Mouse (Mus musculus): ENCODE measurements around the gene Actn1. TPM values are rescaled to one million over a fixed set of nuclear protein-coding genes. Genes with fewer than 3 reads are reported as not detected.
"Not testable (repeated sequence)": the region's sequence is repeated elsewhere in the genome, so short reads cannot be mapped to it uniquely, and the experiment has no call there.

Actn1 gene
- 5.5 and 7.3 TPM in 2 replicates for polyA plus RNA-seq (2015; fragmentation: Nextera tagmentation; extraction: Ambion mirVana)

DNA sequence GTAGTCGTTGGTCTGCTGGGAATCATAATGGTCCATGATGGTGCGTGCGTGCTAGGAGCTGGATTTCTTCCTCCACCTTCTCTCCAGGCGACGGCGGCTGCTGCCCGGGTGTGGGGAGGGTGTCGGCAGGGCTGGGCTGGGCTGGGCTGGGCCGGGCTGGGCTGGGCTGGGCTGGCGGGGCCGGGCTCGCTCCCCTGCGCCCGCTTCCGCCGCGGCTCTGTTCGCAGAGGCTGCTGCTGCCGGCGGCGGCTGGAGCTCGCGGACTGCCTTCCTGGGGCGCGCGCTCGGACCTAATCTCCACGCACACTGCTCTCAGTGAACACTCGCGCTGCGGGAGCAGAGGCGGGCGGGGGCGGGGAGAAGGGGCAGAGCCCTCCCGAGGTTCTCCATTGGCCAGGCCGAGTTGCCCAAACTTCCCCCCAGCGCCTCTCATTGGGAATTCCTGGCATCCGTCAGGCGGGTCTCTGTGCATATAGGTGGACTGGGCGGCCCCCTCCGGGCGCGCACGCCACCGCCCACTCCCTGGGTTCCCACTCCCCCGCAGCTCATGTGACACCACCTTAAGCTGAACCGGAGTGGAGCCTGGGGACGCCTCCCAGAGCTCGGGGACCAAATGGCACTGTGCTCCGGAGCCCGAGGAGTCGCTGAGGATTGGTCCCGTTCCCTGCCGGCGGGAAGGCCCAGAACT lies at the start of gene Actn1:
TSS of gene Actn1 (minus strand) at position 316 of the 688 bp plus-strand sequence.
- peak within 1 kb of the TSS; percentile 93 for H3K4me2 ChIP-seq (replicated peaks)
- peaks cover 17% of the 10 kb centered on the region for H3K4me1 ChIP-seq (replicated peaks)
- H3K36me3 ChIP-seq = no peaks in the 10 kb centered on the region
- peak; percentile 95 for ATAC-seq
- H3K4me3 ChIP-seq (replicated peaks) = peak within 1 kb of the TSS; percentile 80
- H3K9me3 ChIP-seq = no peaks in the 10 kb centered on the region
- peaks cover 4% of the 10 kb centered on the region; the same call in 1 of the 2 replicates for H3K27me3 ChIP-seq
- peak within 1 kb of the TSS; percentile 84 for H3K27ac ChIP-seq
- under 1% methylated on average over 36 of the region's 55 CpGs for WGBS
- peak within 1 kb of the TSS; percentile 80 for H3K9ac ChIP-seq (replicated peaks)

GRCm38 (mm10) chr12:80307556-80307955 lies 47.4 kb upstream of the Actn1 start:
- Histone ChIP-seq H3K4me2 (replicated peaks) (no peak overlapping the region), H3K4me1 (replicated peaks) (no peaks in the 10 kb centered on the region), H3K4me3 (replicated peaks) (no peak overlapping the region), H3K9me3 (no peaks in the 10 kb centered on the region), H3K27me3 (no peaks in the 10 kb centered on the region), H3K27ac (no peak overlapping the region), H3K36me3 (no peaks in the 10 kb centered on the region), H3K9ac (replicated peaks) (no peak overlapping the region)
- no peak for ATAC-seq
- WGBS = 92% methylated on average over 3 of the region's 3 CpGs

DNA sequence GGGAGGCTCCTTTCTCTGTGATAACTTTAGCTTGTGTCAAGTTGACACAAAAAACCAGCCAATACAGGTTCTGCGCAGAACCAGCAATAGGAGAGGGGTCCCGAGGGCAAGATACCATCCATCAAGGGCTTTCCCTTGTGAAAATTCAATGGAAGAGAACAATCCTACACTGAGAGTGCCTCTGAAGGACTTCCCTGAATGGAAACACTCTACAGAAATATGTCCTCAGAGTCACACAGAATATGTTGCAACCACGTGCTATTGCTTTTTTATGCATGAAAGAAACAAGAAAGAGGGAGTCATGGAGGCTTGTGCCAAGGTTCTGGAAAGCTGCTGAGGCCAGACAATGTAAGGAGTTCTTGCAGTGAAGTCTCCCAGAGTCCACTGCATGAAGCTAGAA lies 44.3 kb upstream of the Actn1 start:
- WGBS = 90% methylated on average over 3 of the region's 3 CpGs
- H3K4me2 ChIP-seq (replicated peaks) = no peak overlapping the region
- H3K27me3 ChIP-seq = no peaks in the 10 kb centered on the region
- ATAC-seq = no peak
- no peaks in the 10 kb centered on the region for H3K9me3 ChIP-seq
- H3K27ac ChIP-seq = no peak overlapping the region
- no peak overlapping the region for H3K4me3 ChIP-seq (replicated peaks)
- no peak overlapping the region for H3K9ac ChIP-seq (replicated peaks)
- no peaks in the 10 kb centered on the region for H3K4me1 ChIP-seq (replicated peaks)
- no peaks in the 10 kb centered on the region for H3K36me3 ChIP-seq

- no peak overlapping the region for H3K4me2 ChIP-seq (replicated peaks)
- no peaks in the 10 kb centered on the region for H3K36me3 ChIP-seq
- no peaks in the 10 kb centered on the region for H3K4me1 ChIP-seq (replicated peaks)
- no peak overlapping the region for H3K4me3 ChIP-seq (replicated peaks)
- H3K9me3 ChIP-seq = no peaks in the 10 kb centered on the region
- no peak for ATAC-seq
- WGBS = 77% methylated on average over 9 of the region's 9 CpGs
- no peaks in the 10 kb centered on the region for H3K27me3 ChIP-seq
- H3K9ac ChIP-seq (replicated peaks) = no peak overlapping the region
- no peak overlapping the region for H3K27ac ChIP-seq
Observed at GRCm38 (mm10) chr12:80300833-80301456, 40.8 kb upstream of the Actn1 start.

- Histone ChIP-seq H3K36me3 (no peaks in the 10 kb centered on the region), H3K4me1 (replicated peaks) (no peaks in the 10 kb centered on the region), H3K9ac (replicated peaks) (no peak overlapping the region), H3K27ac (no peak overlapping the region), H3K9me3 (no peaks in the 10 kb centered on the region), H3K4me3 (replicated peaks) (no peak overlapping the region), H3K4me2 (replicated peaks) (no peak overlapping the region), H3K27me3 (no peaks in the 10 kb centered on the region)
- ATAC-seq = no peak
- WGBS = 93% methylated on average over 6 of the region's 6 CpGs
Observed at GRCm38 (mm10) chr12:80298714-80299113, 38.5 kb upstream of the Actn1 start.

DNA sequence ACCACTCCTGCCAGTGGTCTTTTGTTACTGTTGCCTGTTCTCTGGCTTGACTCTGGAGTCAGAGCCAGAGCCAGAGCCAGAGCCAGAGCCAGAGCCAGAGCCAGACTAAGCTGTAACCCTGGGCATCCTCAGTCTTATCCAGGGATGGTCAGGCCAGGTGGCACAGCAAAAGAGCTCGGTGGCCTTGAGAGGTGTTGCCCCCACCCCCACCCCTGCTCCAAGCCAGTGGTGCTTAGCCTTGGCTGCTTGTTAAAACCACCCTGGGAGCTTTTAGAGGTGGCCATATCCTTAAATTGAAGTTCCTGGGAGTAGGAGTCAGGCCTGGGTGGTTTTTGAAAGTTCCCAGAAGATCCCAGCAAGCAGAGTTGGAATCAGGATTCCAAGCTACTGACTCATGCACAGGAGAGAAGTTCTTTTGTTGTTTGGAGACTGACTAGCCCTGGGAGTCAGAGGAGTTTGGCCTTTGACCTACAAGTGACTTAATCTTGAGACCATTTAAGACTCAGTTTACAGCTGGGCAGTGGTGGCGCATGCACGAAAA lies 31.8 kb upstream of the Actn1 start:
- H3K36me3 ChIP-seq = no peaks in the 10 kb centered on the region
- no peak overlapping the region for H3K4me3 ChIP-seq (replicated peaks)
- WGBS = 59% methylated on average over 3 of the region's 3 CpGs
- no peaks in the 10 kb centered on the region for H3K27me3 ChIP-seq
- H3K9me3 ChIP-seq = no peaks in the 10 kb centered on the region
- H3K4me2 ChIP-seq (replicated peaks) = no peak overlapping the region
- ATAC-seq = no peak
- H3K9ac ChIP-seq (replicated peaks) = no peak overlapping the region
- 0 out of 2 replicates have a peak, but pooled peaks cover 5% of the 10 kb centered on the region for H3K4me1 ChIP-seq (replicated peaks)
- no peak overlapping the region for H3K27ac ChIP-seq

GRCm38 (mm10) chr12:80290964-80291363 lies 30.8 kb upstream of the Actn1 start:
- H3K4me2 ChIP-seq (replicated peaks) = no peak overlapping the region
- 94% methylated on average over 8 of the region's 8 CpGs for WGBS
- H3K4me1 ChIP-seq (replicated peaks) = 0 out of 2 replicates have a peak, but pooled peaks cover 5% of the 10 kb centered on the region
- no peak overlapping the region for H3K27ac ChIP-seq
- no peaks in the 10 kb centered on the region for H3K36me3 ChIP-seq
- H3K9me3 ChIP-seq = no peaks in the 10 kb centered on the region
- no peak overlapping the region for H3K9ac ChIP-seq (replicated peaks)
- no peak overlapping the region for H3K4me3 ChIP-seq (replicated peaks)
- ATAC-seq = no peak
- H3K27me3 ChIP-seq = no peaks in the 10 kb centered on the region

DNA sequence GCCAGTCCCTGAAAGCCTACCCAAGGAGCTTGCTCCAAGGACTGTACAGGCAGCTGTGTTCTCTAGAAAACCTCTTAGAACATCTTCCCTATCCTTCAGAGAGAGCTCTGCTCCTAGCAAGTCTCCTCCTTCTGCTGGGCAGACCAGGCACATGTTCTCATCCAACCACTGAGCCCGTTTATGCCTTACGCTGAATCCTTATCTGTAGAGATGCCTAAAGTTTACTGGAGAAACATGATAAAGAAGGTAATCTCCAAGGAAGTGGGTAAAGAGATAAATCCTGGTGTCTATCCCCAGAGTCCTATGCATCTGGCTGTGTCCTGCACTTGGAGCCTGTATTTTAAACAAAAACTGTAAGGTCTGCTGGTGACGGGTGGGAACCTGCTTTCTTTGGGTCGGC lies 30.3 kb upstream of the Actn1 start:
- H3K4me1 ChIP-seq (replicated peaks) = 0 out of 2 replicates have a peak, but pooled peaks cover 5% of the 10 kb centered on the region
- H3K4me3 ChIP-seq (replicated peaks) = no peak overlapping the region
- ATAC-seq = no peak
- WGBS = 99% methylated on average over 4 of the region's 4 CpGs
- H3K27ac ChIP-seq = no peak overlapping the region
- no peak overlapping the region for H3K9ac ChIP-seq (replicated peaks)
- H3K36me3 ChIP-seq = no peaks in the 10 kb centered on the region
- no peaks in the 10 kb centered on the region for H3K9me3 ChIP-seq
- H3K4me2 ChIP-seq (replicated peaks) = no peak overlapping the region
- H3K27me3 ChIP-seq = no peaks in the 10 kb centered on the region

DNA sequence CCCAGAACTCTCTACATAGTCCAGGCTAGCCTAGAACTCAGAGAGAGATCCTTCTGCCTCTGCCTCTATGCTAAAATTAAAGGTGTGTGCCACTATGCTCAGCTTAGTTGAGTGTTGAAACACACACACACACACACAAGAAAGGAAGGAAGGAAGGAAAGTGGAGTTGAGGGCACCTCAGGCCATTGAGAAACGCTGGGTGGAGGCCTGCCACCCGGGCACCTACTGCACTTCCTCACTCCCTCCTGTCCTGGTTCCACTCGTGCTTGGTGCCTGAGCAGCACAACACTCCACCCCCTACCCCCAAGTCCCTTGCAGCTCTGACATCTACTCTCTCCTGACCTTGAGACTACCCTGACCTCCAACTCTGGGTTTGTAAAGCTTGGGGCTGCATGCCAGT lies 29.6 kb upstream of the Actn1 start:
- H3K27me3 ChIP-seq = no peaks in the 10 kb centered on the region
- H3K27ac ChIP-seq = no peak overlapping the region
- H3K4me3 ChIP-seq (replicated peaks) = no peak overlapping the region
- ATAC-seq = no peak
- H3K9me3 ChIP-seq = no peaks in the 10 kb centered on the region
- WGBS = 77% methylated on average over 3 of the region's 3 CpGs
- H3K9ac ChIP-seq (replicated peaks) = no peak overlapping the region
- H3K4me2 ChIP-seq (replicated peaks) = no peak overlapping the region
- H3K36me3 ChIP-seq = no peaks in the 10 kb centered on the region
- H3K4me1 ChIP-seq (replicated peaks) = 0 out of 2 replicates have a peak, but pooled peaks cover 5% of the 10 kb centered on the region

- no peak overlapping the region for H3K9ac ChIP-seq (replicated peaks)
- H3K27ac ChIP-seq = no peak overlapping the region
- no peak overlapping the region for H3K4me2 ChIP-seq (replicated peaks)
- no peak overlapping the region for H3K4me3 ChIP-seq (replicated peaks)
- WGBS = 70% methylated on average over 5 of the region's 5 CpGs
- no peaks in the 10 kb centered on the region for H3K9me3 ChIP-seq
- H3K27me3 ChIP-seq = no peaks in the 10 kb centered on the region
- no peak for ATAC-seq
- H3K4me1 ChIP-seq (replicated peaks) = no peaks in the 10 kb centered on the region
- H3K36me3 ChIP-seq = no peaks in the 10 kb centered on the region
Observed at GRCm38 (mm10) chr12:80285890-80286289, 25.7 kb upstream of the Actn1 start.

DNA sequence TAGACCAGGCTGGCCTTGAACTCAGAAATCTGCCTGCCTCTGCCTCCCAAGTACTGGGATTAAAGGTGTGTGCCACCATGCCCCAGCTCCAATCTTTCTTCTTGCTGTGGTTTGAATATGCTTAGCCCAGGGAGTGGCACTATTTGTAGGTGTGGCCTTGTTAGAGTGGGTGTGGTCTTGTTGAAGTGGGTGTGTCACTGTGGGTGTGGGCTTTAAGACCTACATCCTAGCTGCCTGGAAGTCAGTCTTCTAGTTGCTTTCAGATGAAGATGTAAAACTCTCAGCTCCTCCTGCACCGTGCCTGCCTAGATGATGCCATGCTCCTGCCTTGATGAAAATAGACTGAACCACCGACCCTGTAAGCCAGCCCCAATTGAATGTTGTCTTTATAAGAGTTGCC lies 24.1 kb upstream of the Actn1 start:
- not testable (repeated sequence) for H3K27ac ChIP-seq; H3K4me1 ChIP-seq (replicated peaks); H3K36me3 ChIP-seq; H3K4me2 ChIP-seq (replicated peaks); H3K9ac ChIP-seq (replicated peaks); H3K9me3 ChIP-seq; H3K27me3 ChIP-seq; ATAC-seq; H3K4me3 ChIP-seq (replicated peaks)
- 78% methylated on average over 2 of the region's 2 CpGs for WGBS

- H3K36me3 ChIP-seq = no peaks in the 10 kb centered on the region
- H3K4me3 ChIP-seq (replicated peaks) = no peak overlapping the region
- H3K9me3 ChIP-seq = no peaks in the 10 kb centered on the region
- H3K27me3 ChIP-seq = no peaks in the 10 kb centered on the region; the same call in 1 of the 2 replicates
- H3K4me1 ChIP-seq (replicated peaks) = no peaks in the 10 kb centered on the region
- ATAC-seq = no peak
- 91% methylated on average over 10 of the region's 10 CpGs for WGBS
- H3K4me2 ChIP-seq (replicated peaks) = no peak overlapping the region
- H3K9ac ChIP-seq (replicated peaks) = no peak overlapping the region
- H3K27ac ChIP-seq = no peak overlapping the region
Observed at GRCm38 (mm10) chr12:80278866-80279265, 18.7 kb upstream of the Actn1 start.

All from midbrain, embryonic 13.5 days (tissue).